Mouse (Mus musculus) neural tube, embryonic 11.5 days (tissue): ENCODE measurements at regions not wholly inside any gene's neighbourhood (a gene's known extent, or its start where the extent isn't known, plus 50 kb on each side); places are given as distances from the start of the nearest gene placed in this dataset.
A peak's percentile ranks its signal among the peaks of the same experiment; 100 is the strongest.

Experiments used
- ATAC-seq: fragments of 200-750 bp; cut with Nextera tagmentation; 2 replicates; pipeline ENCODE4 v1.8.0; 2017; ENCODE audit warnings: moderate number of reproducible peaks, mild to moderate bottlenecking, moderate TSS enrichment, moderate library complexity; ENCODE audit not compliant: insufficient read depth, low FRiP score, low TSS enrichment
- DNase-seq: peaks from one replicate; pipeline ENCODE4 v3.0.0-alpha.2; 2015; ENCODE audit warnings: low spot score
- H3K27ac ChIP-seq: fragments of 300-500 bp; sonication (generic); 2 replicates; pipeline ENCODE4 v1.5.1; 2014; ENCODE audit warnings: low read depth, mild to moderate bottlenecking, low read length
- H3K27me3 ChIP-seq: fragments of 300-500 bp; sonication (generic); 2 replicates; pipeline ENCODE4 v1.6.1; 2014; ENCODE audit warnings: mild to moderate bottlenecking, low read length, mixed read lengths; ENCODE audit not compliant: control insufficient read depth, insufficient read depth
- H3K36me3 ChIP-seq: fragments of 300-500 bp; sonication (generic); 2 replicates; pipeline ENCODE4 v1.6.1; 2014; ENCODE audit warnings: mild to moderate bottlenecking, low read length, moderate library complexity, mixed read lengths; ENCODE audit not compliant: control insufficient read depth, insufficient read depth
- H3K4me1 ChIP-seq: fragments of 300-500 bp; sonication (generic); 2 replicates; pipeline ENCODE4 v1.6.1; 2014; ENCODE audit warnings: low read length, mixed read lengths; ENCODE audit not compliant: control insufficient read depth, insufficient read depth
- H3K4me2 ChIP-seq: fragments of 300-500 bp; sonication (generic); 2 replicates; pipeline ENCODE4 v1.6.1; 2014; ENCODE audit warnings: low read depth, mild to moderate bottlenecking, moderate library complexity
- H3K4me3 ChIP-seq: fragments of 300-500 bp; sonication (generic); 2 replicates; pipeline ENCODE4 v1.5.1; 2014; ENCODE audit warnings: low read depth, low read length
- H3K9ac ChIP-seq: fragments of 300-500 bp; sonication (generic); 2 replicates; pipeline ENCODE4 v1.6.1; 2014; ENCODE audit warnings: mild to moderate bottlenecking, low read length
- H3K9me3 ChIP-seq: fragments of 300-500 bp; sonication (generic); 2 replicates; pipeline ENCODE4 v1.6.1; 2016; ENCODE audit warnings: low read length; ENCODE audit not compliant: control insufficient read depth
- WGBS: fragments of 180-500 bp; shearing (Covaris S2); extraction: QIAGEN DNeasy Blood & Tissue Kit; methylation state at CpG from one replicate; pipeline ENCODE4 v1.1.7; 2014; 5-methylcytosine and 5-hydroxymethylcytosine counted together

DNA sequence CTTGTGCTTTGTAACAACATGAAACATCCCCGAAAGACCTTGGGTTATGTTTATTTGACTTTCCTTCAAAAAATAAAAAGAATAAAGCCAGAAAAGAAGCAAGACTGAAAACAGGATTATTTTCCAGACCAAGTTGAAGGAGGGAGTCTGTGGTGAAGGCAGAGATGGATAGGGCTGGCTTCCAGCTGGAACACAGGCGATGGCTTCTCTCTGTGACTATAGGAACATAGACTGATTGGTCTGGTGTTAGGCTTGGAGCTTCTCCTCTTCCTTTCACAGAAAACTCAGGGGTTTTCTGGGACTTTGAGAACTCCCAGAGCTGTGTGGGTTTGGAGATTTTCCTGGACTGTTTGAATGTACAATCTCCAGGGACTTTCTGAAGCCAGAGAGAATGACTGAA, 625.8 kb downstream of the Gm826 start:
- no peak overlapping the region for H3K4me3 ChIP-seq
- H3K27ac ChIP-seq = no peak overlapping the region
- no peaks in the 10 kb centered on the region for H3K36me3 ChIP-seq
- ATAC-seq = no peak
- DNase-seq = no peak
- H3K4me2 ChIP-seq = no peak overlapping the region
- 93% methylated on average over 2 of the region's 2 CpGs for WGBS
- H3K9me3 ChIP-seq = no peaks in the 10 kb centered on the region
- no peak overlapping the region for H3K9ac ChIP-seq
- no peaks in the 10 kb centered on the region for H3K4me1 ChIP-seq
- no peaks in the 10 kb centered on the region for H3K27me3 ChIP-seq

DNA sequence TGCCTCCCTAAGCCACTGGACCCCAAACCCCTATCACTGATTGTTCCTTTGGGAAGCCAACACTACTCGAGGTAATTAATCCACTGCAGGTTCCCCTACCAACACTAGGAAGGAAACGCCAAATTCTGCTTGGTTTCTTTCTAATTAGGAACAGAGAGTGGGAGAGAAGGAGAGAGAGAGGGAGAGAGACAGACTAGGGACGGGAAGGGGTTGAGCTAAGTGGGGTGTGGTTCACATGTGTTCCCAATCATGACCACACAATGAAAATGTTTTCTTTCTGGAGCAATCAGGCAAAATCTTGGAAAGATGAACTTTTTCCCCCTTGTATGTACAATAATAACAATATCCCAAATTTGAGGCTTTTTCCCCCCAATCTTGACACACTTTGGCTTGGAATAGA, 619.3 kb downstream of the Gm826 start:
- no peak overlapping the region for H3K27ac ChIP-seq
- no peak overlapping the region for H3K9ac ChIP-seq
- no peaks in the 10 kb centered on the region for H3K9me3 ChIP-seq
- H3K4me1 ChIP-seq = no peaks in the 10 kb centered on the region
- no peaks in the 10 kb centered on the region for H3K36me3 ChIP-seq
- WGBS = 53% methylated on average over 3 of the region's 3 CpGs
- no peak overlapping the region for H3K4me2 ChIP-seq
- DNase-seq (no peak), ATAC-seq (no peak)
- H3K27me3 ChIP-seq = no peaks in the 10 kb centered on the region
- H3K4me3 ChIP-seq = no peak overlapping the region

DNA sequence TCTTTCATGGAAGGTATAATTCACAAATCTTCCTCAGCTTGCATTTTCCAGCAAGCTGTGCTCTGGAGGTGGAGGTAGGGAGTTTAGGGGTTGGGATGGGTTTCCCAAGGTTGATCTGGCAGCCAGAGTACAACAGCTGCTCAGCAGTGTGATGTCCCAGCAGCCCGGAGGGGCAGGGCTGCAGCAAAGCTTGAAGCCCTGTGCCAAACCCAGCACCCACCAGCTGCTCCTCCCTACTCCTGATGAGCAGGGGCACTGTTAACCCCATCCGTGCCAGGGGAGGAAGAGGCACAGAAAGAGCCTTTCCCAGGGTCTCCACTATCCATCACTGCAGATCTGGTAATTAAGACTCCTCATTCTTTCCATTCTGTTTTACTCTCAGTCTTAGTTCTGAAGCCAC, 615.2 kb downstream of the Gm826 start:
- Histone ChIP-seq H3K4me1 (no peaks in the 10 kb centered on the region), H3K36me3 (no peaks in the 10 kb centered on the region), H3K27me3 (no peaks in the 10 kb centered on the region), H3K27ac (no peak overlapping the region), H3K9ac (no peak overlapping the region), H3K4me3 (no peak overlapping the region), H3K4me2 (no peak overlapping the region), H3K9me3 (no peaks in the 10 kb centered on the region)
- DNase-seq (no peak), ATAC-seq (no peak)
- WGBS = 49% methylated on average over 2 of the region's 2 CpGs

DNA sequence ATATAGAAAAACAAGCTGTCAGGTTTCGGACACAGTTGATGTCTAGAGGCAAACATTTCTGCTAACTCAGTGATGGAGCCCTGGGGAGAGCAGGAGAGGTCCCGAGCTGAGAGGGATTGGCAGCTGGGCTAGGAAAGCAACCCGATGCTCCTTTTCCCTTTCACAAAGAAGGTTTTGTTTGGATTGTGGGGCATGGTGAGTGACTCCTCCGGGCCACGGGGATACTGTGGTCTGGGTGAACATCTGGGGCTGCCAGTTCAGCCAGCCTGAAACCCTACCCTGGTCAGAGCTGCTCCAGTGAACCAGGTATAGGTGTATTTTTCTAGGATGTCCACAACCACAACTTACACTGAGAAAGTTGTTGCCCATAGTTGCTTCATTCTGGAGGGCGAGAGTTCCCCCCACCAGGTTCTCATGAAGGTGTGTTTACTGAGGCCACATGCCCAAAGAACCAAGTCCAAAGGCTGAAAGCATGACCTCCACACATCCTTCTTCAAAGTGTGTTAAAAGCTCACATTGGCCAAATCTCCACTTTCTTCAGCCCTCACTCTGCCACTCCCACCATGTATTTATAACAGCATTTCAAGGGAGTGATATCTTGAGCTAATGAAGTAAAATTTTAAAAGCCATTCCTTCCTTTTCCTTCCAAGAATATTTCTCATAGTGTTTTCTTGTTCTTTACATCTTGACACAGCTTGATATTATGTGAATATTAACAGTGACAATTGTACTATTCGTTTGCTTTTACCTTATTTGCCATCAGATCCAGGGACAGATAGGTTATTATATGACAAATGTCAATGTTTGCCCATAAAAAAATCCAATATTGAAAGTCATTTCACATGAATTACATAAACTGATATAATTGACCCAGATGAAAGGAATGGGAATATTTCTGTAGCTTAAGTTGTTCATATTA, 608.5 kb downstream of the Gm826 start:
- Histone ChIP-seq H3K4me2 (no peak overlapping the region), H3K9ac (no peak overlapping the region), H3K4me3 (no peak overlapping the region), H3K27ac (no peak overlapping the region), H3K9me3 (no peaks in the 10 kb centered on the region), H3K27me3 (no peaks in the 10 kb centered on the region), H3K4me1 (no peaks in the 10 kb centered on the region), H3K36me3 (no peaks in the 10 kb centered on the region)
- 41% methylated on average over 7 of the region's 7 CpGs for WGBS
- DNase-seq (peak; percentile 20), ATAC-seq (no peak)

DNA sequence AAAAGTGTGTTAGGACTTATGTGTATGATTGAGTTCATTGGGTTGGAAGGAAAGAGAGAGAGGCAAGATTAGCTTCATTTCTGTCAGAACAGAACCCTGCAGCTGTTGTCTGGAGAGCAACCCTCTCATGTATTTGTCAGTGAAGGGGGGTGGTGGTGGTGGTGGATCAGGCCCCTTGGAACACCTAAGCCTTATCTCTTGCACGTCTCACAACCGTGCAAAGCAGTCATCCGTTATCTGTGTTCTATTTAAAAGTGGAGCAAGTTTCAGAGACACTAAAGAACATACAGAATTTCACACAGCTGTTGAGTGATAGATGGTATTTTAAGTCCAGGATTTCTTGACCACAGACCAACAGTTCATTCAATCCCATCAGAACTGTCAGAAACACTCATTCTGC, 604.7 kb downstream of the Gm826 start:
- H3K27me3 ChIP-seq = no peaks in the 10 kb centered on the region
- ATAC-seq = no peak

DNA sequence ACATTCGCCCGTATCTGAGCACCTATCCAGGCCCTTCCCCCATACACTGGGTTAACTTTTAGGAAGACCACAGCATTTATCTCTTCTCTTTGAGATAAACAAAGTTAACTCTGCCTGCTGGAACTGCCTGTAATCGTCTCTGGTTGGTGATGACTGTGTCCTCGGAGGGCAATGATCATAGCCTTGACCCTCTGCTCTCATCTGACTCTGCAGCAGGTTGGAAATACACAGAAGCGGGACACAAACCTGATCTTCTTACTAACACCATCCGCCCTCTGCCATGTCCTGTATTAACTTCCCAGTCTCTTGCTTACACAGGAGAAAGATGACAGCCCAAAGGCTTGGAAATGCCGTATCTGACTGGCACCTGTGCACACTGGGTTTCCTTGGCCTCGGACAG, 603.7 kb downstream of the Gm826 start:
- Histone ChIP-seq H3K9ac (no peak overlapping the region), H3K27ac (no peak overlapping the region), H3K27me3 (no peaks in the 10 kb centered on the region), H3K36me3 (no peaks in the 10 kb centered on the region), H3K4me2 (no peak overlapping the region), H3K9me3 (no peaks in the 10 kb centered on the region), H3K4me3 (no peak overlapping the region), H3K4me1 (no peaks in the 10 kb centered on the region)
- DNase-seq (no peak), ATAC-seq (no peak)
- WGBS = 82% methylated on average over 8 of the region's 8 CpGs

More for the DNA sequence above, 604.7 kb downstream of the Gm826 start:
- no peaks in the 10 kb centered on the region for H3K36me3 ChIP-seq
- H3K4me3 ChIP-seq = no peak overlapping the region
- no peak overlapping the region for H3K27ac ChIP-seq
- no peak overlapping the region for H3K4me2 ChIP-seq
- H3K4me1 ChIP-seq = no peaks in the 10 kb centered on the region
- H3K9me3 ChIP-seq = no peaks in the 10 kb centered on the region
- WGBS = 78% methylated on average over 3 of the region's 3 CpGs
- no peak overlapping the region for H3K9ac ChIP-seq
- no peak for DNase-seq

DNA sequence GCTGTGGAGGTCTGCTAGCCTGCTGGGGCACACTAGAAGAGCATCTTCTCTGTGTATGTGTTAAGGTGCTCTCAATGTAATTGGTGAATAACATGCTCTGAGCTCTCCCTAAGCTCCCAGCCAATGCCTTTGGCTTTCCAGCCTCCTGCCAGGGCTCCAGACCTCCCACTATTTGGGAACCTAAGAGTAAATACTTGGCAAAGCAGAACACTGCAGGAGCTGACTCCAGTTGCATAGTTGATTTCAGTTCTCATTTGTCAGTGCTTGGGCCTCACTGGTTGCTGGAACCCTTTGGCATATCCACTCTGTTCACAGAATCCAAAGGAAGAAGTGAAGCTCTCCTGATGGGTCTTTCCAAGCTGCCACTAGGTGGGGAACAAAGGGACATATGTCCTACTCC, 602.7 kb downstream of the Gm826 start:
- H3K27me3 ChIP-seq = no peaks in the 10 kb centered on the region

DNA sequence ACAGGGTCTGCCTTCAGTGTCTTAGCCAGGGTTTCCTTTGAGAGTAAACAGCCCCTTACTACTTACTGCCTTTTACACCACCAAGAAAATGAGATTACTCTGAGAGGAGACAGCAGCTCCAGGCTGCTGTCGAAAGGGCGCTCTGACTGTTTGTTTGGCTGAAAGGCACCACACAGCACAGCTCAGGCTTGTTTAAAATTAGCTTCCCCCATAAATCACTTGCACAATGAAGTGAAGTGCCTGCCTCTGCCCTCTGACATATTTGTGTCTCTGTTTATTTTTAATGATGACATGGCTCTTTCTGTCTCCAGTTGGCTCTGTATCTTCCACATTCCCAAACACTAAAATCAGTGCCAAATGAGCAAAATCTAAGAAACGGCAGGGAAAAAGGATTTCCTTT, 601.5 kb downstream of the Gm826 start:
- Histone ChIP-seq H3K9ac (no peak overlapping the region), H3K27ac (no peak overlapping the region), H3K4me1 (no peaks in the 10 kb centered on the region), H3K9me3 (no peaks in the 10 kb centered on the region), H3K4me3 (no peak overlapping the region), H3K36me3 (no peaks in the 10 kb centered on the region), H3K4me2 (no peak overlapping the region), H3K27me3 (no peaks in the 10 kb centered on the region)
- WGBS = 15% methylated on average over 3 of the region's 3 CpGs
- DNase-seq (no peak), ATAC-seq (no peak)

More for the DNA sequence above, 602.7 kb downstream of the Gm826 start:
- no peak for ATAC-seq
- H3K9ac ChIP-seq = no peak overlapping the region
- no peaks in the 10 kb centered on the region for H3K4me1 ChIP-seq
- no peak overlapping the region for H3K4me2 ChIP-seq
- H3K36me3 ChIP-seq = no peaks in the 10 kb centered on the region
- DNase-seq = no peak
- H3K4me3 ChIP-seq = no peak overlapping the region
- no peak overlapping the region for H3K27ac ChIP-seq
- H3K9me3 ChIP-seq = no peaks in the 10 kb centered on the region

DNA sequence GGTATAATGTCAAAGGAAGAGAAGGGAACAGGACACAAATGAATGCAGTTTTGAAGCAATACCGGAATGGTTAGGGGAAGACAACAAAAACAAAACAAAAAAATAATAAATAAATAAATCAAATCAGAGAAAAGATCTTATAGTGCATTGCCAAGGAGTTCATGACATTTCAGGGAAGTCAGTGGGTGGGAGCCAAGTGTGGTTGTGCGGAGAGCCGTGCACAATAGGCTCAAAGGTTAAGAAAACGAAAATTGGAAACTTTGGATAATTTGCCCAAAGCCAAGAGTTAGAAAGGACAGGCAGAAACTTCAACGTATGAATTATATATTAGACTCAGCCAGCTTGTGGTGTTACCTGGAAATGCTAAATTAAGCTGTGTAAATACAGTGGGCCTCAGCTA, 599.4 kb downstream of the Gm826 start:
- Histone ChIP-seq H3K36me3 (no peaks in the 10 kb centered on the region), H3K4me3 (no peak overlapping the region), H3K4me2 (no peak overlapping the region), H3K27me3 (no peaks in the 10 kb centered on the region), H3K4me1 (no peaks in the 10 kb centered on the region), H3K9me3 (no peaks in the 10 kb centered on the region), H3K9ac (no peak overlapping the region), H3K27ac (no peak overlapping the region)
- no peak for DNase-seq
- ATAC-seq = no peak
- 78% methylated on average over 5 of the region's 5 CpGs for WGBS
